Mouse (Mus musculus): Measurements from ENCODE around the gene Dqx1. TPM values are rescaled to one million over a fixed set of nuclear protein-coding genes. Genes with fewer than 3 reads are reported as not detected.

The Dqx1 gene
- total RNA-seq, 2 experiments from 2014 or later = 3.5 to 4.2 TPM

- peak; percentile 83 for ATAC-seq (replicated peaks; ENCODE audit: low FRiP score, poor library complexity, severe bottlenecking)
Measured at GRCm38 (mm10) chr6:83101688-83102556, 44.3 kb downstream of the Dqx1 start.

- ATAC-seq (replicated peaks; ENCODE audit: low FRiP score, poor library complexity, severe bottlenecking) = no peak
Measured at GRCm38 (mm10) chr6:83103130-83103650, 45.5 kb downstream of the Dqx1 start.

DNA sequence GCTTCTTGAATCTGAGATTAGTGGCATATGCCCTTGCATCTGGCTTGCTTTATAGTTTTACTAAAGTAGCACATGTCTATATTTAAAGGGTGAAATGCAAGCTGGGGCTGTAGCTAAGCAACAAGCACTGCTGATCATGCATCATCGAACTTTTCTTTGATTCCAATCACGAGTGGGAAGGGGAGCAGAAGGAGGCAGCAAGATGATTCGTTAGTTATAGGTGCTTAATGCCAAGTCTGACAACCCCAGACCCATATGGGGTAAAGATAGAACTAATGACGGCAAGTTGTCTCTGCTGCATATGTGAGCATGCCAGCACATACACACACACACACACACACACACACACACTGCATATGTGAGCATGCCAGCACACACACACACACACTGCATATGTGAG is 46.5 kb downstream of the Dqx1 start:
- no peak for ATAC-seq (replicated peaks; ENCODE audit: low FRiP score, poor library complexity, severe bottlenecking)

GRCm38 (mm10) chr6:83107566-83108400 is 50.1 kb downstream of the Dqx1 start:
- ATAC-seq (replicated peaks; ENCODE audit: low FRiP score, poor library complexity, severe bottlenecking) = peak; percentile 78

- ATAC-seq (replicated peaks; ENCODE audit: low FRiP score, poor library complexity, severe bottlenecking) = peak; percentile 78
Measured at GRCm38 (mm10) chr6:83108762-83109668, 51.4 kb downstream of the Dqx1 start, which contains the start of gene Mrpl53. Gene Mrpl53 (plus strand): TSS chr6:83109040.

GRCm38 (mm10) chr6:83111510-83112136 is 54.0 kb downstream of the Dqx1 start:
- no peak for ATAC-seq (replicated peaks; ENCODE audit: low FRiP score, poor library complexity, severe bottlenecking)

GRCm38 (mm10) chr6:83115011-83115671 is 57.5 kb downstream of the Dqx1 start, which contains the start of gene Mogs:
Gene Mogs (plus strand): TSS chr6:83115496.
- ATAC-seq (replicated peaks; ENCODE audit: low FRiP score, poor library complexity, severe bottlenecking) = peak; percentile 88

GRCm38 (mm10) chr6:83115682-83116372 is 58.2 kb downstream of the Dqx1 start:
- ATAC-seq (replicated peaks; ENCODE audit: low FRiP score, poor library complexity, severe bottlenecking) = peak; percentile 6; the same call in 1 of the 2 replicates

- ATAC-seq (replicated peaks; ENCODE audit: low FRiP score, poor library complexity, severe bottlenecking) = no peak
Measured at GRCm38 (mm10) chr6:83116373-83117164, 58.9 kb downstream of the Dqx1 start.

Other genes with a start within 250 kb of the Dqx1 start
- not detected in 2 replicates for gene Sema4f, start 118.1 kb upstream of the Dqx1 start, total RNA-seq (2015; ENCODE audit: low replicate concordance)
- not detected in 2 replicates for gene Sema4f, start 118.1 kb upstream of the Dqx1 start, total RNA-seq (2017; ENCODE audit: low replicate concordance)
- gene M1ap, start 110.9 kb upstream of the Dqx1 start, total RNA-seq (2015; ENCODE audit: low replicate concordance) = 2.7 and 25.6 TPM in 2 replicates
- 8.2 and 16.6 TPM in 2 replicates for gene M1ap, start 110.9 kb upstream of the Dqx1 start, total RNA-seq (2017; ENCODE audit: low replicate concordance)
- 11.3 and 19.4 TPM in 2 replicates for gene Dok1, start 24.4 kb upstream of the Dqx1 start, total RNA-seq (2015; ENCODE audit: low replicate concordance)
- gene Dok1, start 24.4 kb upstream of the Dqx1 start, total RNA-seq (2017; ENCODE audit: low replicate concordance) = 23.9 and 24.7 TPM in 2 replicates
- 1.5 and 2.9 TPM in 2 replicates for gene Loxl3, start 23.7 kb upstream of the Dqx1 start, total RNA-seq (2015; ENCODE audit: low replicate concordance)
- gene Loxl3, start 23.7 kb upstream of the Dqx1 start, total RNA-seq (2017; ENCODE audit: low replicate concordance) = 3.2 and 3.6 TPM in 2 replicates
- 197 and 242 TPM in 2 replicates for gene Aup1, start 3.3 kb upstream of the Dqx1 start, total RNA-seq (2015; ENCODE audit: low replicate concordance)
- 212 and 218 TPM in 2 replicates for gene Aup1, start 3.3 kb upstream of the Dqx1 start, total RNA-seq (2017; ENCODE audit: low replicate concordance)
- 69.4 and 97.8 TPM in 2 replicates for gene Htra2, start 2.6 kb upstream of the Dqx1 start, total RNA-seq (2015; ENCODE audit: low replicate concordance)
- 41.9 and 57.7 TPM in 2 replicates for gene Htra2, start 2.6 kb upstream of the Dqx1 start, total RNA-seq (2017; ENCODE audit: low replicate concordance)
- not detected in 2 replicates for gene Tlx2, start 12.4 kb downstream of the Dqx1 start, total RNA-seq (2015; ENCODE audit: low replicate concordance)
- gene Tlx2, start 12.4 kb downstream of the Dqx1 start, total RNA-seq (2017; ENCODE audit: low replicate concordance) = not detected in 2 replicates
- 19.8 and 29.7 TPM in 2 replicates for gene Pcgf1, start 20.0 kb downstream of the Dqx1 start, total RNA-seq (2015; ENCODE audit: low replicate concordance)
- 11.0 and 18.1 TPM in 2 replicates for gene Pcgf1, start 20.0 kb downstream of the Dqx1 start, total RNA-seq (2017; ENCODE audit: low replicate concordance)
- not detected in 2 replicates for gene Lbx2, start 28.5 kb downstream of the Dqx1 start, total RNA-seq (2015; ENCODE audit: low replicate concordance)
- not detected in 2 replicates for gene Lbx2, start 28.5 kb downstream of the Dqx1 start, total RNA-seq (2017; ENCODE audit: low replicate concordance)
- gene Ccdc142, start 43.8 kb downstream of the Dqx1 start, total RNA-seq (2015; ENCODE audit: low replicate concordance) = not detected in 2 replicates
- gene Ccdc142, start 43.8 kb downstream of the Dqx1 start, total RNA-seq (2017; ENCODE audit: low replicate concordance) = 0.98 TPM in 1 of 2 replicates, not detected in the other
- gene Gm42688, start 43.8 kb downstream of the Dqx1 start, total RNA-seq (2015; ENCODE audit: low replicate concordance) = 0.19 TPM in 1 of 2 replicates, not detected in the other
- 0.94 TPM in 1 of 2 replicates, not detected in the other for gene Gm42688, start 43.8 kb downstream of the Dqx1 start, total RNA-seq (2017; ENCODE audit: low replicate concordance)
- 21.7 and 33.9 TPM in 2 replicates for gene Mrpl53, start 51.2 kb downstream of the Dqx1 start, total RNA-seq (2015; ENCODE audit: low replicate concordance)
- gene Mrpl53, start 51.2 kb downstream of the Dqx1 start, total RNA-seq (2017; ENCODE audit: low replicate concordance) = 6.6 and 14.8 TPM in 2 replicates
- 5.8 and 11.3 TPM in 2 replicates for gene Mogs, start 57.7 kb downstream of the Dqx1 start, total RNA-seq (2015; ENCODE audit: low replicate concordance)
- gene Mogs, start 57.7 kb downstream of the Dqx1 start, total RNA-seq (2017; ENCODE audit: low replicate concordance) = 13.8 and 18.5 TPM in 2 replicates
- gene Wbp1, start 63.7 kb downstream of the Dqx1 start, total RNA-seq (2015; ENCODE audit: low replicate concordance) = 7.1 and 18.8 TPM in 2 replicates
- gene Wbp1, start 63.7 kb downstream of the Dqx1 start, total RNA-seq (2017; ENCODE audit: low replicate concordance) = 18.3 and 42.2 TPM in 2 replicates
- 0.77 and 5.2 TPM in 2 replicates for gene Ino80b, start 67.6 kb downstream of the Dqx1 start, total RNA-seq (2015; ENCODE audit: low replicate concordance)
- 19.2 and 25.0 TPM in 2 replicates for gene Ino80b, start 67.6 kb downstream of the Dqx1 start, total RNA-seq (2017; ENCODE audit: low replicate concordance)
- 0.63 TPM in 1 of 2 replicates, not detected in the other for gene Rtkn, start 77.6 kb downstream of the Dqx1 start, total RNA-seq (2015; ENCODE audit: low replicate concordance)
- gene Rtkn, start 77.6 kb downstream of the Dqx1 start, total RNA-seq (2017; ENCODE audit: low replicate concordance) = not detected in 2 replicates
- gene Wdr54, start 98.6 kb downstream of the Dqx1 start, total RNA-seq (2015; ENCODE audit: low replicate concordance) = not detected in 2 replicates
- 0.28 TPM in 1 of 2 replicates, not detected in the other for gene Wdr54, start 98.6 kb downstream of the Dqx1 start, total RNA-seq (2017; ENCODE audit: low replicate concordance)
- not detected in 2 replicates for gene 1700003E16Rik, start 98.6 kb downstream of the Dqx1 start, total RNA-seq (2015; ENCODE audit: low replicate concordance)
- not detected in 2 replicates for gene 1700003E16Rik, start 98.6 kb downstream of the Dqx1 start, total RNA-seq (2017; ENCODE audit: low replicate concordance)
- 21.7 and 21.9 TPM in 2 replicates for gene Dctn1, start 108.1 kb downstream of the Dqx1 start, total RNA-seq (2015; ENCODE audit: low replicate concordance)
- gene Dctn1, start 108.1 kb downstream of the Dqx1 start, total RNA-seq (2017; ENCODE audit: low replicate concordance) = 18.0 and 25.9 TPM in 2 replicates
- 1.0 and 1.2 TPM in 2 replicates for gene Slc4a5, start 162.0 kb downstream of the Dqx1 start, total RNA-seq (2015; ENCODE audit: low replicate concordance)
- 0.28 and 0.43 TPM in 2 replicates for gene Slc4a5, start 162.0 kb downstream of the Dqx1 start, total RNA-seq (2017; ENCODE audit: low replicate concordance)

Data from erythroblast, adult 5-6 weeks (primary cell).